Mouse (Mus musculus) hindbrain, embryonic 16.5 days (tissue): ENCODE measurements at regions not wholly inside any gene's neighbourhood (a gene's known extent, or its start where the extent isn't known, plus 50 kb on each side); places are given as distances from the start of the nearest gene placed in this dataset.
"Not testable (repeated sequence)": the region's sequence is repeated elsewhere in the genome, so short reads cannot be mapped to it uniquely, and the experiment has no call there.

Experiments used
- ATAC-seq: fragments of 200-750 bp; cut with Nextera tagmentation; 2 replicates; pipeline ENCODE4 v1.8.0; 2017; ENCODE audit warnings: moderate TSS enrichment, moderate library complexity
- H3K27ac ChIP-seq: fragments of 300-500 bp; sonication (generic); 2 replicates; pipeline ENCODE4 v1.5.1; 2014; ENCODE audit warnings: low read depth, mild to moderate bottlenecking, control low read depth, low read length, moderate library complexity
- H3K27me3 ChIP-seq: fragments of 300-500 bp; sonication (generic); replicated peaks from 2 replicates; pipeline ENCODE4 v1.6.1; 2014; ENCODE audit warnings: low read length; ENCODE audit not compliant: control insufficient read depth, insufficient read depth
- H3K36me3 ChIP-seq: fragments of 300-500 bp; sonication (generic); 2 replicates; pipeline ENCODE4 v1.6.1; 2014; ENCODE audit warnings: mild to moderate bottlenecking, low read length, moderate library complexity, mixed read lengths; ENCODE audit not compliant: control insufficient read depth, insufficient read depth
- H3K4me1 ChIP-seq: fragments of 300-500 bp; sonication (generic); 2 replicates; pipeline ENCODE4 v1.6.1; 2014; ENCODE audit warnings: low read depth, low read length; ENCODE audit not compliant: control insufficient read depth, insufficient read depth
- H3K4me2 ChIP-seq: fragments of 300-500 bp; sonication (generic); 2 replicates; pipeline ENCODE4 v1.6.1; 2014; ENCODE audit warnings: mild to moderate bottlenecking, low read length, control low read depth, moderate library complexity
- H3K4me3 ChIP-seq: fragments of 300-500 bp; sonication (generic); 2 replicates; pipeline ENCODE4 v1.5.1; 2014; ENCODE audit warnings: mild to moderate bottlenecking, low read length, control low read depth, moderate library complexity
- H3K9ac ChIP-seq: fragments of 300-500 bp; sonication (generic); 2 replicates; pipeline ENCODE4 v1.6.1; 2014; ENCODE audit warnings: low read depth, mild to moderate bottlenecking, control low read depth, low read length, moderate library complexity
- H3K9me3 ChIP-seq: fragments of 300-500 bp; sonication (generic); 2 replicates; pipeline ENCODE4 v1.6.1; 2014; ENCODE audit warnings: mild to moderate bottlenecking, low read length, moderate library complexity; ENCODE audit not compliant: control insufficient read depth
- WGBS: fragments of 180-500 bp; shearing (Covaris S2); extraction: QIAGEN DNeasy Blood & Tissue Kit; methylation state at CpG from one replicate; pipeline ENCODE4 v1.1.7; 2014; 5-methylcytosine and 5-hydroxymethylcytosine counted together

DNA sequence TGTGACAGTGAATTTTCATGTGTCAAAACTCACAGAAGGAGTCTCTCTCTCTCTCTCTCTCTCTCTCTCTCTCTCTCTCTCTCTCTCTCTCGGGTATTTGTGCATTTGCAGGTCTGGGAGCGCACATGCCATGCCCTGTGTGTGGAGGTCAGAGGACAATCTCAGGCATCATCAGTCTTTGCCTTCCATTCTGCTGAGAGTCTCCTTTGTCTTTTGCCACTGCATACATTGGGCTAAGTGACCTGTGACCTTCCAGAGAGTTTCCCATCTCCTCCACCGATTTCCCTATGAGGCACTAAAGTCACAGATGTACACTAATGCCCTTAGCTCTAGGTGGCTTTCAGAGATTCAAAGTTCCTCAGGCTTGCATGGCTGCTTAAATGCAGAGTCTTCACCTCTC is 391.7 kb downstream of the Tcerg1l start:
- H3K36me3 ChIP-seq: no peaks in the 10 kb centered on the region
- H3K27ac ChIP-seq: no peak overlapping the region
- no peak overlapping the region for H3K9ac ChIP-seq
- no peaks in the 10 kb centered on the region for H3K9me3 ChIP-seq
- WGBS: 29% methylated on average over 3 of the region's 3 CpGs
- ATAC-seq: no peak
- no peak overlapping the region for H3K4me3 ChIP-seq
- no peak overlapping the region for H3K4me2 ChIP-seq
- H3K27me3 ChIP-seq: no peaks in the 10 kb centered on the region
- peaks cover 10% of the 10 kb centered on the region for H3K4me1 ChIP-seq

DNA sequence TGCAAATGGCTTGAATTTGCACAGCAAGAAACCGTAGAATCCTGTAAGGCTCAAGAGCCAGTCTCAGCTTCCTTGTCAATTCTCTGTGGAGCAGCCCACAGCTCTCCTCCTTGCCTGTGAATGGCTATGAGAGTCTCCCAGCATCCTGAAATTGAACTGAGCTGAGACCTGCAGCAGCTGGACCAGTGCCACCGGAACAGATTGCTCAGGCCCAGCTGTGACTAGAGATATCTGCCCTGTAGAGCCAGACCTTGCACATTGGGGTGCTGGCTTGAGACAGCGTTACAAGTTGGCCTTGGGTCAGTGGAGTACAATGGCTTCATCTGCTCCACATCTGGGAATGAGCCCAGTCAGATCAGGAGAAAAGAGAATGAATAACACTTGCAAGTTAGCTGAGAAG is 390.6 kb downstream of the Tcerg1l start:
- ATAC-seq: no peak
- Histone ChIP-seq H3K36me3 (no peaks in the 10 kb centered on the region), H3K27me3 (no peaks in the 10 kb centered on the region), H3K27ac (no peak overlapping the region), H3K9ac (no peak overlapping the region), H3K9me3 (no peaks in the 10 kb centered on the region), H3K4me1 (peaks cover 10% of the 10 kb centered on the region), H3K4me3 (no peak overlapping the region), H3K4me2 (no peak overlapping the region)
- 32% methylated on average over 3 of the region's 3 CpGs for WGBS

DNA sequence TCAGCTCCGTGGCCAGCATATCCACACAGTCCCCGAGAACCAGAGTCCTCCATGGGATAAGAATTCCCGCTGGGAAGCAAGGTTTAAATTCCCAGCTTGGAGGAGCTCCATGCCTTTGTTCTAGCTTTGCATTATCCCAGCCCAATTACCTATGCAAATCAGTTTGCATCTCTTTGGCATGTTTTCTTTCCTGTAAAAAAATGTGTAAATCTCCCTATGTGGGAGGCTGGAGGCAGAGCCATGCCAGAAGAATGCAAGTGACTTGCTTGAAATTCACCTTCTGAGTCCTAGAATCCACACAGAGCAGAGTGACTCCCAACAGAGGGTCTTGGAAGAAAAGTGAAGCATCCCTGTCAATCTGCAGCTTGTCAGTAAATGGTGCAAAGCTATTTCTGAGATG is 388.9 kb downstream of the Tcerg1l start:
- H3K27ac ChIP-seq: no peak overlapping the region
- H3K4me1 ChIP-seq: peaks cover 10% of the 10 kb centered on the region
- H3K4me2 ChIP-seq: no peak overlapping the region
- ATAC-seq: no peak
- no peaks in the 10 kb centered on the region for H3K36me3 ChIP-seq
- H3K9me3 ChIP-seq: no peaks in the 10 kb centered on the region
- H3K4me3 ChIP-seq: no peak overlapping the region
- 28% methylated on average over 3 of the region's 3 CpGs for WGBS
- H3K9ac ChIP-seq: no peak overlapping the region
- no peaks in the 10 kb centered on the region for H3K27me3 ChIP-seq

DNA sequence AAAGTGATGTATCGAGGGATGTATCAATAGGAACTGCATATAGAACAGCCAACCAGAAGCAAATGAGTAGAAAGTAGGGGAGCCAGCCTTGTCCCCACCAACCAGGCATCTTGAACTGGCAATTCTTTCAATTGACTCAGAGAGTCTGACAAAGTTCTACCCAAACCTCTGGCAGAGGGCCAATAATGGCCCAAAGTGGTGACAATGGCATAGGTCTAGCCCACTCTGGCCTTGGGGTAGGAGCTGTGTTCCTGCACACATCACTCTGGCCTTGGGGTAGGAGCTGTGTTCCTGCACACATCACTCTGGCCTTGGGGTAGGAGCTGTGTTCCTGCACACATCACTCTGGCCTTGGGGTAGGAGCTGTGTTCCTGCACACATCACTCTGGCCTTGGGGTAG is 373.5 kb downstream of the Tcerg1l start:
- not testable (repeated sequence) for H3K27ac ChIP-seq, H3K4me3 ChIP-seq, H3K36me3 ChIP-seq, ATAC-seq, H3K9me3 ChIP-seq, H3K27me3 ChIP-seq, H3K4me1 ChIP-seq, H3K9ac ChIP-seq, H3K4me2 ChIP-seq
- 91% methylated on average over 1 of the region's 1 CpGs for WGBS

DNA sequence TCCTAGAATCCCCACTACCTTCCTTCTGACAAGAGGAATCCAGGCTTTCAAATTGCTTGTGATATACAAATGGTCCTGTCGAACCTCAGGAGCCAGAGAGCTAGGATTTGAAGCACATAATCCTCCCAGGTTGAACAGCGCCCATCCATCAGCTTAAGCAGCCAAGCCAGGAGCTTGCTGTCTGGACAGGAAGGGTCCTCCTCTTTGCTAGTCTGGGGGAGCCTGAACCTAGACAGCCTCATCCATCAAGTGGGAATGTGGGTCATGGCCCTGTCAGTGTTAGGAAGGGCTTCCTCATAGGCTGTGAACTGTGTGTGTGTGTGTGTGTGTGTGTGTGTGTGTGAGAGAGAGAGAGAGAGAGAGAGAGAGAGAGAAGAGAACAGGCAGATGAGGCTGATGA is 345.8 kb downstream of the Tcerg1l start:
- Histone ChIP-seq H3K27ac (no peak overlapping the region), H3K36me3 (no peaks in the 10 kb centered on the region), H3K4me2 (no peak overlapping the region), H3K27me3 (no peaks in the 10 kb centered on the region), H3K4me1 (no peaks in the 10 kb centered on the region), H3K9me3 (no peaks in the 10 kb centered on the region), H3K9ac (no peak overlapping the region), H3K4me3 (no peak overlapping the region)
- 69% methylated on average over 2 of the region's 2 CpGs for WGBS
- ATAC-seq: no peak

DNA sequence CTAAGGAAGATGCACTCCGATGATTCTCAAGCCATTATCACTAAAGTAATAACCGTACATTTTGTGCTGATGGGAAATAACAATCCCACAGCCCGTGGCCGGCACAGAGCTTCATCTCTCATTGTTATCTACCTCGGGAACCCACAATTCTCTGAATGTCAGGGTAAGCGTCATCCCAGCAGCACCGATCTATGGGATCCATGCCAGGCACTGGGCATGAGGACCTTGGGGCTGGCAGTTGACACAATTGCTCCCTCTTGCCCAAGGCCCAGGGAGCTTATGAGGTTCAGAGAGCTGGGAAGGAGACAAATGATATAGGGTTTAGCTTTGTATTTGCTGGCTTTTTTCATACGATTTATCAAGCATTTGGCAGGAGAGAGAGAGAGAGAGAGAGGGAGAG is 342.8 kb downstream of the Tcerg1l start:
- no peak overlapping the region for H3K4me2 ChIP-seq
- no peaks in the 10 kb centered on the region for H3K27me3 ChIP-seq
- H3K9me3 ChIP-seq: no peaks in the 10 kb centered on the region
- H3K9ac ChIP-seq: no peak overlapping the region
- no peak overlapping the region for H3K27ac ChIP-seq
- no peak for ATAC-seq
- H3K4me1 ChIP-seq: no peaks in the 10 kb centered on the region
- H3K4me3 ChIP-seq: no peak overlapping the region
- H3K36me3 ChIP-seq: no peaks in the 10 kb centered on the region
- whole genome bisulfite sequencing: 72% methylated on average over 8 of the region's 8 CpGs

DNA sequence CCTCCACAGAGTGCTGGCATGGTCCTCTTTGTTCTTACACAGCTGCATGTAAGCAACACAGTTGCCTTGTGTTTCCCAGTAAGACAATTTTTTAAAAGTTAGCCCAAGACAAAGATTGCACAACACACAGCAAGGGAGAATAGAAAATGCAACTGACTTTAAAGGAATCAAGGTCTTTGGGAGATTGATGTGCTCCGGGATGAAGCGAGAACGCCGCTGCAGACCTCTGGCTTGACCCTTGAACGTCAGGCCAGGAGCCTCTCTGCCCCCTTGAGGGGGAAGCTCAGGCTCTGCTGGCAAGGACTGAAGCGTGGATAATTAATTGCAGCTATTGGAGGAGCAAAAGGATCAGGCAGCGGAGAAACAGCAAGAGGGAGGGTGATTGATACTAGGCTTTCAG is 336.4 kb downstream of the Tcerg1l start:
- no peak overlapping the region for H3K4me3 ChIP-seq
- H3K27me3 ChIP-seq: no peaks in the 10 kb centered on the region
- H3K36me3 ChIP-seq: no peaks in the 10 kb centered on the region
- no peak overlapping the region for H3K27ac ChIP-seq
- whole genome bisulfite sequencing: 12% methylated on average over 7 of the region's 7 CpGs
- H3K9me3 ChIP-seq: no peaks in the 10 kb centered on the region
- H3K9ac ChIP-seq: no peak overlapping the region
- ATAC-seq: no peak
- H3K4me2 ChIP-seq: no peak overlapping the region
- H3K4me1 ChIP-seq: no peaks in the 10 kb centered on the region

DNA sequence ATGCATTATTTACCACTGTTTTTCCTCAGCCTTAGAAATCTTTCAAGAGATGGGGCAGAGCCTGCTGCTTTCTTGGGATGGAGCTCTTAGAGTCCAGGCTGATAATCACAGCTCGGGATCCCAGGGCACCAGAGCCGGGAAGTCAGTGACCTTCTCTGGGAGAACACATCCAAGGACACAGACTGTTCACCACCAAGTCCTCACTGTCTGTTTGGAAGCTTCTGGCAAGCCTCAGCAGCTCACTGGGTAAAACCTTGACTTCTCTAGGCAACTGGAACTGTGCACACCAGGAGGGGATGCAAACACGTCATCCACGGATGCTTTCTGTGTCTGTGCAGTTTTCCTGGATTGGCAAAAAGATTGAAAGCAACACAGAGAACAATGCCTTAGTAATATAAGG is 330.6 kb downstream of the Tcerg1l start:
- ATAC-seq: no peak
- no peaks in the 10 kb centered on the region for H3K4me1 ChIP-seq
- H3K36me3 ChIP-seq: no peaks in the 10 kb centered on the region
- no peaks in the 10 kb centered on the region for H3K9me3 ChIP-seq
- no peak overlapping the region for H3K27ac ChIP-seq
- H3K27me3 ChIP-seq: no peaks in the 10 kb centered on the region
- H3K4me2 ChIP-seq: no peak overlapping the region
- H3K9ac ChIP-seq: no peak overlapping the region
- 64% methylated on average over 4 of the region's 4 CpGs for WGBS
- H3K4me3 ChIP-seq: no peak overlapping the region

DNA sequence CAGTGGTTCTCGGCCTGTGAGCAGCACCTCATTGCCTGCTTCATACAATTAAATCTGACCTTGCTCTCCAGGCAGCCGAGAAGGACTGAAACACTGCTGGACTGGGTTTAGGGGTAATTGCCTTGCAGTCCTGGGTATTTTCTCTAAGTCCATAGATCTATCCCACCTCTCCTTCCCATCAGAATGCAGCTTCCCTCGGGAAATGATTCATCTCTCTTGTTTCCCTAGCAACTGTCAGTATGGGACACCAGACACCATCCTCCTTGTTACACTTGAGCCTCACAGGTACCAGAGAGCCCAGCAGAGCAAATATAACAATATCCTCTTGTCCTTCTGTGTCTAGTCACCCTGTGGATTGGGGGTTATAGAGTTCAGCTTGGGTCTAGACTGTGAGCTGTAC is 322.3 kb downstream of the Tcerg1l start:
- H3K27ac ChIP-seq: no peak overlapping the region

DNA sequence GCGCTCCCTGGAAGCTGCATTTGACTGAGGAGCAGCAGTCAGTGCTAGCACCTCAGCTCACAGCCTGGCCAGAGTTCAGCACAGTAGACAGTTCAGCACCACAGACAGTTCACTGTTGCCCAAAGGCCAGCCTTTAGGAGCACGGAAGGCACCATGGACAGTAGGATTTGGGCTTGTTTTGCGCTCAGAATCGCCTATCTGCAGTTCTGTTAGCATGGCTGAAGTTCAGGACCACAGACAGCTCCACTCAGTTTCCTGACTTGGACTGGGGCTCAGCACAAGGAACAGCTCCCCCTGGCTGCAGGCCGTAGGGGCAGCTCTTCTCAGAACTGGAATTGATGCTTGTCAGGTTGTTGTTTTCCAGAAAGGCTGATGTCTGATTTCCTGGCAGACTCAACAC is 313.6 kb downstream of the Tcerg1l start:
- 17% methylated on average over 5 of the region's 5 CpGs for WGBS
- no peaks in the 10 kb centered on the region for H3K9me3 ChIP-seq

More for the DNA sequence above, 322.3 kb downstream of the Tcerg1l start:
- H3K27me3 ChIP-seq: no peaks in the 10 kb centered on the region
- H3K4me1 ChIP-seq: no peaks in the 10 kb centered on the region
- WGBS: 66% methylated on average over 3 of the region's 3 CpGs
- no peak overlapping the region for H3K4me2 ChIP-seq
- no peak overlapping the region for H3K9ac ChIP-seq
- no peaks in the 10 kb centered on the region for H3K36me3 ChIP-seq
- no peak for ATAC-seq
- H3K4me3 ChIP-seq: no peak overlapping the region
- no peaks in the 10 kb centered on the region for H3K9me3 ChIP-seq

More for the DNA sequence above, 313.6 kb downstream of the Tcerg1l start:
- Histone ChIP-seq H3K4me1 (no peaks in the 10 kb centered on the region), H3K4me3 (no peak overlapping the region), H3K9ac (no peak overlapping the region), H3K27me3 (no peaks in the 10 kb centered on the region), H3K27ac (no peak overlapping the region), H3K36me3 (no peaks in the 10 kb centered on the region), H3K4me2 (no peak overlapping the region)
- ATAC-seq: no peak
